Mouse (Mus musculus) MEL (cell line): ENCODE measurements around the gene Ppfia3. TPM values are rescaled to one million over a fixed set of nuclear protein-coding genes. Genes with fewer than 3 reads are reported as not detected.

Experiments used
- DNase-seq: peaks from one replicate; pipeline ENCODE4 v3.0.0; 2011; ENCODE audit warnings: low read depth, low spot score
- H3K27ac ChIP-seq: 2 replicates; pipeline ENCODE4 v1.5.1; 2012; ENCODE audit warnings: low read depth, mild to moderate bottlenecking, control low read depth, low read length, moderate library complexity; ENCODE audit not compliant: control insufficient read depth
- H3K27me3 ChIP-seq, 2 experiments: fragments of 150-350 bp in 1 of 2; sonication (generic) in 1 of 2; 2 replicates each; pipeline ENCODE4 v1.6.1; 2012; ENCODE audit warnings: low read length in 2 of 2, mild to moderate bottlenecking in 2 of 2, improper control_type of control experiment in 1 of 2, moderate library complexity in 1 of 2; ENCODE audit not compliant: insufficient read depth in 2 of 2, control insufficient read depth in 1 of 2
- H3K36me3 ChIP-seq, 2 experiments: 2 replicates each; pipeline ENCODE4 v1.6.1; 2012 to 2014; ENCODE audit warnings: low read length in 2 of 2, improper control_type of control experiment in 1 of 2, inconsistent platforms in 1 of 2, mild to moderate bottlenecking in 1 of 2; ENCODE audit not compliant: insufficient read depth in 2 of 2, control insufficient read depth in 1 of 2
- H3K4me1 ChIP-seq, 2 experiments: fragments of 150-350 bp in 1 of 2; sonication (generic) in 1 of 2; 2 replicates each; pipeline ENCODE4 v1.6.1; 2012; ENCODE audit warnings: low read length in 2 of 2, improper control_type of control experiment in 1 of 2, mild to moderate bottlenecking in 1 of 2; ENCODE audit not compliant: insufficient read depth in 2 of 2, control insufficient read depth in 1 of 2
- H3K4me3 ChIP-seq, 2 experiments: fragments of 150-350 bp in 1 of 2; sonication (generic) in 1 of 2; 2 replicates each; pipeline ENCODE4 v1.5.1; 2012; ENCODE audit warnings: low read depth in 2 of 2, low read length in 2 of 2, mild to moderate bottlenecking in 2 of 2, moderate library complexity in 2 of 2, control low read depth in 1 of 2, improper control_type of control experiment in 1 of 2; ENCODE audit not compliant: control insufficient read depth in 1 of 2, insufficient read depth in 1 of 2
- H3K79me2 ChIP-seq: 2 replicates; pipeline ENCODE4 v1.6.1; 2012; ENCODE audit warnings: mild to moderate bottlenecking, low read length, moderate library complexity; ENCODE audit not compliant: control insufficient read depth, poor library complexity, insufficient read depth
- H3K9ac ChIP-seq: 2 replicates; pipeline ENCODE4 v1.6.1; 2012; ENCODE audit warnings: low read depth, mild to moderate bottlenecking, control low read depth, low read length, moderate library complexity; ENCODE audit not compliant: control insufficient read depth, poor library complexity, severe bottlenecking
- H3K9me3 ChIP-seq: fragments of 150-350 bp; sonication (generic); replicated peaks from 2 replicates; pipeline ENCODE4 v1.6.1; 2012; ENCODE audit warnings: mild to moderate bottlenecking, low read length, improper control_type of control experiment, moderate library complexity; ENCODE audit not compliant: insufficient read depth
- BHLHE40 ChIP-seq: IDR thresholded peaks from 2 replicates; pipeline ENCODE4 v1.6.1; 2012; ENCODE audit warnings: low read depth, mild to moderate bottlenecking, inconsistent platforms, low read length, improper control_type of control experiment, borderline replicate concordance
- CHD1 ChIP-seq: IDR thresholded peaks from 2 replicates; pipeline ENCODE4 v1.6.1; 2012; ENCODE audit warnings: low read depth, mild to moderate bottlenecking, inconsistent platforms, low read length, improper control_type of control experiment
- CHD2 ChIP-seq: IDR thresholded peaks from 2 replicates; pipeline ENCODE4 v1.6.1; 2011; ENCODE audit warnings: low read length, improper control_type of control experiment
- ELF1 ChIP-seq: IDR thresholded peaks from 2 replicates; pipeline ENCODE4 v1.6.1; 2014; ENCODE audit warnings: low read depth, mild to moderate bottlenecking, inconsistent platforms, low read length, improper control_type of control experiment, moderate library complexity
- EP300 ChIP-seq, 2 experiments: IDR thresholded peaks; 2 replicates each; pipeline ENCODE4 v1.6.1; 2011; ENCODE audit warnings: improper control_type of control experiment in 2 of 2, low read length in 2 of 2, low read depth in 1 of 2, mild to moderate bottlenecking in 1 of 2
- ETS1 ChIP-seq: IDR thresholded peaks from 2 replicates; pipeline ENCODE4 v1.6.1; 2012; ENCODE audit warnings: low read depth, mild to moderate bottlenecking, inconsistent platforms, low read length, improper control_type of control experiment, moderate library complexity
- GABPA ChIP-seq: IDR thresholded peaks from 2 replicates; pipeline ENCODE4 v1.6.1; 2012; ENCODE audit warnings: low read depth, mild to moderate bottlenecking, inconsistent platforms, low read length, improper control_type of control experiment, moderate library complexity
- GATA1 ChIP-seq: IDR thresholded peaks from 2 replicates; pipeline ENCODE4 v1.6.1; 2011; ENCODE audit warnings: low read depth, low read length, improper control_type of control experiment
- KAT2A ChIP-seq: conservative IDR thresholded peaks from 2 replicates; pipeline ENCODE4 v1.6.1; 2012; ENCODE audit warnings: low read depth, low read length, improper control_type of control experiment, inconsistent platforms
- MAFK ChIP-seq: IDR thresholded peaks from 2 replicates; pipeline ENCODE4 v1.6.1; 2011; ENCODE audit warnings: low read depth, mild to moderate bottlenecking, low read length, improper control_type of control experiment, borderline replicate concordance
- MAX ChIP-seq: IDR thresholded peaks from 2 replicates; pipeline ENCODE4 v1.6.1; 2011; ENCODE audit warnings: low read length, improper control_type of control experiment
- NELFE ChIP-seq: IDR thresholded peaks from 2 replicates; pipeline ENCODE4 v1.6.1; 2011; ENCODE audit warnings: low read depth, low read length, improper control_type of control experiment
- NRF1 ChIP-seq: IDR thresholded peaks from 2 replicates; pipeline ENCODE4 v1.6.1; 2014; ENCODE audit warnings: low read depth, mild to moderate bottlenecking, inconsistent platforms, low read length, improper control_type of control experiment, moderate library complexity; ENCODE audit not compliant: poor library complexity, insufficient read depth, severe bottlenecking
- POLR2AphosphoS2 ChIP-seq: IDR thresholded peaks from 2 replicates; pipeline ENCODE4 v1.6.1; 2011; ENCODE audit warnings: low read length, improper control_type of control experiment
- SIN3A ChIP-seq: IDR thresholded peaks from 2 replicates; pipeline ENCODE4 v1.6.1; 2012; ENCODE audit warnings: low read length, improper control_type of control experiment, inconsistent platforms
- SMC3 ChIP-seq: IDR thresholded peaks from 2 replicates; pipeline ENCODE4 v1.6.1; 2011; ENCODE audit warnings: low read depth, low read length, improper control_type of control experiment
- TAL1 ChIP-seq: IDR thresholded peaks from 2 replicates; pipeline ENCODE4 v1.6.1; 2012; ENCODE audit warnings: mild to moderate bottlenecking, inconsistent platforms, low read length, moderate library complexity, mixed read lengths
- USF1 ChIP-seq: IDR thresholded peaks from 2 replicates; pipeline ENCODE4 v1.6.1; 2014; ENCODE audit warnings: low read depth, mild to moderate bottlenecking, inconsistent platforms, low read length, improper control_type of control experiment, moderate library complexity
- USF2 ChIP-seq, 2 experiments: IDR thresholded peaks; 2 replicates each; pipeline ENCODE4 v1.6.1; 2011 to 2012; ENCODE audit warnings: improper control_type of control experiment in 2 of 2, low read length in 2 of 2, borderline replicate concordance in 1 of 2, inconsistent platforms in 1 of 2, low read depth in 1 of 2, mild to moderate bottlenecking in 1 of 2; ENCODE audit not compliant: insufficient read depth in 1 of 2
- ZC3H11A ChIP-seq: IDR thresholded peaks from 2 replicates; pipeline ENCODE4 v1.6.1; 2012; ENCODE audit warnings: low read depth, mild to moderate bottlenecking, inconsistent platforms, low read length, improper control_type of control experiment
- ZKSCAN1 ChIP-seq: IDR thresholded peaks from 2 replicates; pipeline ENCODE4 v1.6.1; 2012; ENCODE audit warnings: low read depth, mild to moderate bottlenecking, inconsistent platforms, low read length, improper control_type of control experiment, moderate library complexity
- ZMIZ1 ChIP-seq: IDR thresholded peaks from 2 replicates; pipeline ENCODE4 v1.6.1; 2012; ENCODE audit warnings: low read depth, mild to moderate bottlenecking, inconsistent platforms, low read length, improper control_type of control experiment, moderate library complexity
- ZNF384 ChIP-seq: IDR thresholded peaks from 2 replicates; pipeline ENCODE4 v1.6.1; 2012; ENCODE audit warnings: low read depth, mild to moderate bottlenecking, inconsistent platforms, low read length, improper control_type of control experiment
- polyA plus RNA-seq, 2 experiments: library from polyadenylated mRNA; stranded (reverse) in 1 of 2; unstranded in 1 of 2; fragments of >175 nt in 1 of 2; fragments of >200 nt in 1 of 2; gene quantifications; 2 replicates each; pipeline versions ENCODE4 v1.2.1 to v1.2.4; 2012; ENCODE audit warnings: low replicate concordance in 2 of 2, low read depth in 1 of 2; ENCODE audit not compliant: insufficient read length in 2 of 2, insufficient read depth in 1 of 2, missing spikeins in 1 of 2
- total RNA-seq: library from RNA; depleted of rRNA; stranded (reverse); fragments of 300-350 nt; gene quantifications from 2 replicates; pipeline ENCODE4 v1.2.3, GENCODE M21; 2012

The Ppfia3 gene
- total and polyA plus RNA-seq, 3 experiments, result 3.4 to 5.9 TPM; not detected in 1

DNA sequence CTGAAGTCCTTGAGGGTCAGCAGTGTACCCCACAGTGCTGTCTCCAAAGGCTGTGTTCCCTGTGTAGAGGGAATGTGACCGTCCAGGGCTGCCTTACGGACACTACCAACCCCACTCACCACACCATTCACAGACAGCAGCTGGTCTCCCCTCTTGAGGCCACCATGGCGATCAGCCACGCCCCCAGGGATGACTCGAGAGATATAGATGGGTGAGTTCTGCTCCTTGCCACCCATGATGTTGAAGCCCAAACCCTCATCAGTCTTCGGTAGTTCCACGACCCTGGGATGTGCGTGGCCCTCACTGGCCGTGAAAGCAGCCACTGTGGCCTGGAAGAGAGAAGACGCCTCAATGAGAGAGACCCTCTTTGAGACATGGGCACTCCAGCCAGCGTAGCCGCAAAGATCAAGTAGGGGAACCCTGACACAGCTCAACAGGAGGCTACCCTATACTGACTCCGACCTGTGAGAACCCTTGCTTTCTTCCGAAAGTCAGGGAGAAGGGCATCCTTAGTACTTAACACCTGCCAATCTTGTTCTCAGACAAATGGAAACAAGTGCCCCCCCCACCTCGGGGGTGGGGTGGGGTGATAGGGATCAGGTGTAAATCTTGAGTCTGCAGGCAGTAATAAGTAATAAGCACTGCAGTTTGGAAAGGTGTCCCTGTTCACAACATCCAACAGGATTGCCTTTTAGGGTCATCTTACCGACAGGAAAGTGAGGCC lies 2.4 kb upstream of the Ppfia3 start:
- Histone ChIP-seq H3K27ac (no peak overlapping the region), H3K79me2 (no peaks in the 10 kb centered on the region; the same call in 1 of the 2 replicates), H3K4me3 (no peak overlapping the region), H3K36me3 (peaks cover 5 to 7% of the 10 kb centered on the region in 2 experiments), H3K9me3 (no peaks in the 10 kb centered on the region), H3K4me1 (peaks cover 0 to 22% of the 10 kb centered on the region in 2 experiments; a peak in 2 of 4 replicates), H3K27me3 (no peaks in the 10 kb centered on the region), H3K9ac (no peak overlapping the region)
- TF ChIP-seq NELFE, result no peak
- TF ChIP-seq KAT2A, result no peak
- no peak for TF ChIP-seq CHD1
- TF ChIP-seq USF1, result no peak
- no peak for TF ChIP-seq ZMIZ1
- no peak for TF ChIP-seq EP300 (IDR thresholded peaks at IDR 0.05; ENCODE audit: low read depth in 1 of 2, low read length in 2 of 2)
- no peak for TF ChIP-seq USF2 (IDR thresholded peaks at IDR 0.05; ENCODE audit: borderline replicate concordance in 1 of 2, insufficient read depth in 1 of 2, low read depth in 1 of 2, low read length in 2 of 2)
- TF ChIP-seq BHLHE40, result no peak
- TF ChIP-seq GATA1, result no peak
- no peak for TF ChIP-seq TAL1
- TF ChIP-seq ZNF384, result no peak
- no peak for TF ChIP-seq ETS1
- TF ChIP-seq ZC3H11A, result no peak
- TF ChIP-seq POLR2AphosphoS2, result no peak
- no peak for TF ChIP-seq GABPA
- TF ChIP-seq MAX, result no peak
- TF ChIP-seq SMC3, result no peak
- no peak for DNase-seq

DNA sequence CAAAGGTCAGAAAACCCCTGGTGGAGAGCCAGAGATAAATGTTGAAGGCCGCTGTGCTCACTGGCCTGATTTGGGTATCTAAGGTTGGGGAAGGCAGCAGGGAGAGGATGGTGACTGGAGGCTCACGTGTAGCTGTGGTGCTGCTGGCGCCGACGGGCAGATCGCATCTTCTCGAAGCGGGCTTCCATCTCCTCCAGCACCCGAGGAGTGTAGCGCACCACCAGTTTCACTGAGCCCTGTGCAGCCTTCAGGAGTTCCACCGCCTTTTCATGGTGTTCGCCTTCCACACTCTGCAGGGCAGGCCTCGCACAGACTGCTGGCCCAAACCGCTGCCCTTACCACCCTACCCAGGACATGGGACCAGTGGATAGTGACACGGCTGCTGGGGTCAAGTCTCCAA lies 1.4 kb upstream of the Ppfia3 start:
- no peak overlapping the region; a peak in 2 of 4 replicates for H3K4me3 ChIP-seq
- no peaks in the 10 kb centered on the region; the same call in 1 of the 2 replicates for H3K79me2 ChIP-seq
- H3K36me3 ChIP-seq, result peaks cover 0 to 2% of the 10 kb centered on the region in 2 experiments; a peak in 2 of 4 replicates
- H3K27ac ChIP-seq, result no peak overlapping the region
- DNase-seq, result no peak
- H3K9ac ChIP-seq, result peak overlapping the region; percentile 82
- H3K27me3 ChIP-seq, result no peaks in the 10 kb centered on the region
- TF ChIP-seq TAL1 (no peak), NELFE (no peak), USF2 (IDR thresholded peaks at IDR 0.05; ENCODE audit: borderline replicate concordance in 1 of 2, insufficient read depth in 1 of 2, low read depth in 1 of 2, low read length in 2 of 2) (no peak), CHD2 (no peak), ZKSCAN1 (no peak), SIN3A (no peak), USF1 (no peak), MAFK (no peak), NRF1 (no peak), ELF1 (no peak), KAT2A (no peak), SMC3 (no peak)
- peaks cover 0 to 22% of the 10 kb centered on the region in 2 experiments; a peak in 2 of 4 replicates for H3K4me1 ChIP-seq
- no peaks in the 10 kb centered on the region for H3K9me3 ChIP-seq
